Comparison of ENCODE assay signal across 9 mouse cellular contexts in genomic region chr6:89631809-89632562, GRCm38 (mm10). TPM values are rescaled to one million over a fixed set of nuclear protein-coding genes. Genes with fewer than 3 reads are reported as not detected.
DNase-seq lines count a peak whose midpoint lies in the region; ATAC-seq and TF ChIP-seq lines count a peak whose summit lies in the region.
"Had no signal": no experiment of that assay in that cellular context is flagged by ENCODE, and none has a peak within 500 bp of the region (broad histone marks: within the 10 kb centered on the region; RNA-seq: fewer than 3 reads in every experiment).

No protein-coding gene starts in this region.

- TF ChIP-seq EP300 in CH12.LX (IDR thresholded peaks at IDR 0.05; ENCODE audit: low read length) = no peak
- no peak for TF ChIP-seq EP300 in heart, postnatal 0 days (IDR thresholded peaks at IDR 0.05; ENCODE audit: low read depth)

- dilution Hi-C loops in CH12.LX (cut with MboI; ENCODE audit: extremely low pct_ligation_motif_present, extremely low pct_unique_long_range_greater_than_20kb, low sequenced_read_pairs) = no loop called here

- peak; percentile 60 to 85 for TF ChIP-seq CTCF in CH12.LX (conservative IDR thresholded peaks at IDR 0.05 in 1 of 2, IDR thresholded peaks at IDR 0.05 in 1 of 2; ENCODE audit: low read depth in 2 of 2, low read length in 2 of 2)
- peak; percentile 89 for TF ChIP-seq CTCF in heart, postnatal 0 days (IDR thresholded peaks at IDR 0.05; ENCODE audit: low read depth)

- H3K79me2 ChIP-seq in CH12.LX (replicated peaks; ENCODE audit: control insufficient read depth, extremely low read depth, insufficient read depth, poor library complexity, severe bottlenecking) = no peaks in the 10 kb centered on the region

- TF ChIP-seq POLR2A in CH12.LX (IDR thresholded peaks at IDR 0.05; ENCODE audit: low read depth, low read length) = no peak

- peak; percentile 47; the same call in 1 of the 2 replicates for ATAC-seq in heart, postnatal 0 days (ENCODE audit: insufficient read depth, low read depth)
- peak; percentile 49; the same call in 1 of the 2 replicates for ATAC-seq in lung, embryonic 15.5 days (ENCODE audit: borderline replicate concordance, extremely low read depth, low FRiP score, low TSS enrichment)

- no peak overlapping the region for H3K9ac ChIP-seq in CH12.LX (ENCODE audit: insufficient read depth, low read depth)
- no peak overlapping the region for H3K9ac ChIP-seq in heart, postnatal 0 days (replicated peaks; ENCODE audit: low read depth, low read length)
- no peak overlapping the region for H3K9ac ChIP-seq in lung, embryonic 15.5 days

- H3K4me1 ChIP-seq in CH12.LX (ENCODE audit: control insufficient read depth in 1 of 2, insufficient read depth in 2 of 2) = peaks cover 5 to 23% of the 10 kb centered on the region in 2 experiments; a peak in 2 of 4 replicates
- peaks cover 10% of the 10 kb centered on the region for H3K4me1 ChIP-seq in forebrain, embryonic 10.5 days
- H3K4me1 ChIP-seq in heart, postnatal 0 days (ENCODE audit: control insufficient read depth, insufficient read depth) = peaks cover 9% of the 10 kb centered on the region
- H3K4me1 ChIP-seq in lung, embryonic 15.5 days = peaks cover 6% of the 10 kb centered on the region; the same call in 1 of the 2 replicates

- in situ Hi-C loops in CH12.LX (cut with MboI; ENCODE audit: low pct_ligation_motif_present, low pct_unique_long_range_greater_than_20kb, low sequenced_read_pairs) = loop anchor here (10.0 kb wide), 1 partner anchor 697 kb away; no protein-coding TSS in a partner anchor

- DNase-seq in CH12.LX (ENCODE audit: extremely low read depth) = peak; percentile 90
- DNase-seq in brain, embryonic 18.5 days (ENCODE audit: low read depth, low spot score) = peak; percentile 74
- peak; percentile 65 for DNase-seq in forebrain, embryonic 10.5 days (ENCODE audit: extremely low spot score, low spot score)
- DNase-seq in heart, postnatal 0 days (ENCODE audit: low spot score) = peak; percentile 88
- peak; percentile 79 to 86 for DNase-seq in kidney, postnatal 4 days
- DNase-seq in ovary, postnatal 10 days (ENCODE audit: low spot score) = peak; percentile 32
- DNase-seq in thymus, postnatal 0 days (ENCODE audit: low spot score) = peak; percentile 79

- H3K4me3 ChIP-seq in CH12.LX (replicated peaks in 1 of 3; ENCODE audit: low read depth in 2 of 3, low read length in 2 of 3, poor library complexity in 1 of 3) = no peak overlapping the region
- no peak overlapping the region for H3K4me3 ChIP-seq in forebrain, embryonic 10.5 days
- no peak overlapping the region for H3K4me3 ChIP-seq in heart, postnatal 0 days (ENCODE audit: low read depth, low read length)
- no peak overlapping the region for H3K4me3 ChIP-seq in lung, embryonic 15.5 days

- H3K4me2 ChIP-seq in CH12.LX (ENCODE audit: insufficient read depth, low read depth, poor library complexity, severe bottlenecking) = peak overlapping the region; percentile 46; the same call in 1 of the 2 replicates
- H3K4me2 ChIP-seq in heart, postnatal 0 days (ENCODE audit: low read depth, low read length) = peak overlapping the region; percentile 19; the same call in 1 of the 2 replicates
- H3K4me2 ChIP-seq in lung, embryonic 15.5 days = no peak overlapping the region

- TF ChIP-seq RAD21 in CH12.LX (IDR thresholded peaks at IDR 0.05; ENCODE audit: low read depth, low read length) = peak; percentile 83

- H3K27me3 ChIP-seq in CH12.LX (replicated peaks) = peaks cover 3% of the 10 kb centered on the region
- peaks cover 13% of the 10 kb centered on the region for H3K27me3 ChIP-seq in forebrain, embryonic 10.5 days (ENCODE audit: poor library complexity, severe bottlenecking)
- H3K27me3 ChIP-seq in heart, postnatal 0 days (ENCODE audit: control insufficient read depth, insufficient read depth, low read length) = no peaks in the 10 kb centered on the region
- no peaks in the 10 kb centered on the region for H3K27me3 ChIP-seq in lung, embryonic 15.5 days

- 11% methylated on average over 10 of the region's 10 CpGs for WGBS in forebrain, embryonic 10.5 days
- WGBS in heart, postnatal 0 days = 12% methylated on average over 10 of the region's 10 CpGs
- 7% methylated on average over 10 of the region's 10 CpGs for WGBS in lung, embryonic 15.5 days

- H3K9me3 ChIP-seq in CH12.LX (replicated peaks; ENCODE audit: low read length) = no peaks in the 10 kb centered on the region
- no peaks in the 10 kb centered on the region for H3K9me3 ChIP-seq in forebrain, embryonic 10.5 days
- H3K9me3 ChIP-seq in heart, postnatal 0 days (replicated peaks; ENCODE audit: control insufficient read depth, low read length) = no peaks in the 10 kb centered on the region
- no peaks in the 10 kb centered on the region for H3K9me3 ChIP-seq in lung, embryonic 15.5 days

- no peak overlapping the region for H3K27ac ChIP-seq in CH12.LX (ENCODE audit: insufficient read depth, low read depth)
- 0 out of 2 replicates have a peak overlapping the region, but pooled peaks have one; percentile 37 for H3K27ac ChIP-seq in forebrain, embryonic 10.5 days
- no peak overlapping the region for H3K27ac ChIP-seq in heart, postnatal 0 days (ENCODE audit: low read depth)
- H3K27ac ChIP-seq in lung, embryonic 15.5 days = no peak overlapping the region
- H3K27ac ChIP-seq: macrophage had no signal

- H3K36me3 ChIP-seq in CH12.LX (replicated peaks in 1 of 2; ENCODE audit: control insufficient read depth in 1 of 2, insufficient read depth in 1 of 2, low read length in 1 of 2) = no peaks in the 10 kb centered on the region
- H3K36me3 ChIP-seq in forebrain, embryonic 10.5 days (replicated peaks) = no peaks in the 10 kb centered on the region
- H3K36me3 ChIP-seq in heart, postnatal 0 days (replicated peaks; ENCODE audit: control insufficient read depth, insufficient read depth, low read length) = no peaks in the 10 kb centered on the region
- no peaks in the 10 kb centered on the region for H3K36me3 ChIP-seq in lung, embryonic 15.5 days

TF ChIP-seq in CH12.LX, 34 proteins besides CTCF, POLR2A, EP300 and RAD21:
- TF ChIP-seq JUN (IDR thresholded peaks at IDR 0.05; ENCODE audit: insufficient read depth, low read depth, low read length) (no peak), KAT2A (IDR thresholded peaks at IDR 0.05; ENCODE audit: insufficient replicate concordance, low read length) (no peak), RCOR1 (conservative IDR thresholded peaks at IDR 0.05; ENCODE audit: low read depth, low read length) (no peak), IRF4 (IDR thresholded peaks at IDR 0.05; ENCODE audit: low read depth, low read length) (no peak), MYC (IDR thresholded peaks at IDR 0.05; ENCODE audit: low read depth, low read length) (no peak), BHLHE40 (IDR thresholded peaks at IDR 0.05; ENCODE audit: low read depth, low read length) (peak; percentile 94), ELF1 (IDR thresholded peaks at IDR 0.05; ENCODE audit: low read depth, low read length) (peak; percentile 34; the same call in 1 of the 2 replicates), ZMIZ1 (IDR thresholded peaks at IDR 0.05; ENCODE audit: low read depth, low read length) (no peak), CHD1 (IDR thresholded peaks at IDR 0.05; ENCODE audit: low read depth, low read length) (no peak), ZC3H11A (IDR thresholded peaks at IDR 0.05; ENCODE audit: low read depth, low read length) (no peak), MAFK (IDR thresholded peaks at IDR 0.05; ENCODE audit: insufficient replicate concordance, low read length) (no peak), SMC3 (IDR thresholded peaks at IDR 0.05; ENCODE audit: low read depth, low read length) (peak; percentile 63), ZNF384 (IDR thresholded peaks at IDR 0.05; ENCODE audit: low read depth, low read length) (no peak), SIN3A (IDR thresholded peaks at IDR 0.05; ENCODE audit: low read length) (no peak), TCF12 (IDR thresholded peaks at IDR 0.05; ENCODE audit: low read depth, low read length) (0 out of 2 replicates have a peak, but pooled peaks have one; percentile 21), ETS1 (conservative IDR thresholded peaks at IDR 0.05; ENCODE audit: low read depth, low read length) (no peak), UBTF (IDR thresholded peaks at IDR 0.05; ENCODE audit: low read depth, low read length) (no peak), MAZ (IDR thresholded peaks at IDR 0.05; ENCODE audit: low read depth, low read length) (no peak), NELFE (IDR thresholded peaks at IDR 0.05; ENCODE audit: low read depth, low read length) (no peak), POLR2AphosphoS2 (IDR thresholded peaks at IDR 0.05; ENCODE audit: low read depth, low read length) (no peak), JUND (conservative IDR thresholded peaks at IDR 0.05; ENCODE audit: low read depth, low read length) (no peak), NRF1 (IDR thresholded peaks at IDR 0.05; ENCODE audit: low read depth, low read length) (no peak), HCFC1 (IDR thresholded peaks at IDR 0.05; ENCODE audit: low read depth, low read length) (no peak)

RNA-seq across cellular contexts. Expression of gene Txnrd3, which starts 11.8 kb away (rescaled TPM):
- total RNA-seq in CH12.LX (2012; rRNA removed) = 6.1 and 6.7 TPM in 2 replicates
- 7.9 and 8.6 TPM in 2 replicates for total RNA-seq in CH12.LX (2014; rRNA removed)
- polyA plus RNA-seq in CH12.LX (2012; ENCODE audit: insufficient read length, low read depth) = 8.0 TPM in 2 replicates
- polyA plus RNA-seq in forebrain, embryonic 10.5 days (2016; fragmentation: Nextera tagmentation; extraction: Ambion mirVana) = 8.1 and 8.9 TPM in 2 replicates
- 16.8 and 20.1 TPM in 2 replicates for total RNA-seq in heart, postnatal 0 days (2014; rRNA removed; ENCODE audit: low replicate concordance)
- 23.3 and 28.2 TPM in 2 replicates for polyA plus RNA-seq in heart, postnatal 0 days (2015; fragmentation: Nextera tagmentation; extraction: Ambion mirVana)
- polyA plus RNA-seq in lung, embryonic 15.5 days (2015; fragmentation: Nextera tagmentation; extraction: Ambion mirVana) = 11.2 and 11.6 TPM in 2 replicates
- polyA plus RNA-seq in thymus, postnatal 0 days (2015; fragmentation: Nextera tagmentation; extraction: Ambion mirVana) = 21.1 and 23.5 TPM in 2 replicates

RNA-seq across cellular contexts. Expression of gene Chchd6, which starts 36.5 kb away (rescaled TPM):
- total RNA-seq in CH12.LX (2012; rRNA removed) = 32.0 and 41.5 TPM in 2 replicates
- total RNA-seq in CH12.LX (2014; rRNA removed) = 32.4 and 33.3 TPM in 2 replicates
- 41.3 and 41.7 TPM in 2 replicates for polyA plus RNA-seq in CH12.LX (2012; ENCODE audit: insufficient read length, low read depth)
- polyA plus RNA-seq in forebrain, embryonic 10.5 days (2016; fragmentation: Nextera tagmentation; extraction: Ambion mirVana) = 89.8 and 91.3 TPM in 2 replicates
- 19.9 and 21.8 TPM in 2 replicates for total RNA-seq in heart, postnatal 0 days (2014; rRNA removed; ENCODE audit: low replicate concordance)
- 37.5 and 37.8 TPM in 2 replicates for polyA plus RNA-seq in heart, postnatal 0 days (2015; fragmentation: Nextera tagmentation; extraction: Ambion mirVana)
- polyA plus RNA-seq in lung, embryonic 15.5 days (2015; fragmentation: Nextera tagmentation; extraction: Ambion mirVana) = 60.8 and 62.1 TPM in 2 replicates
- 55.8 and 56.6 TPM in 2 replicates for polyA plus RNA-seq in thymus, postnatal 0 days (2015; fragmentation: Nextera tagmentation; extraction: Ambion mirVana)

Comparison
In these comparisons a context has a peak if more than half of its experiments do, and no peak if none do; other contexts are left out.
1. DNase-seq: peak in every context shown above with its lines; median percentile 90 in CH12.LX; 88 in heart, postnatal 0 days; 82 in kidney, postnatal 4 days; 79 in thymus, postnatal 0 days; 74 in brain, embryonic 18.5 days; 65 in forebrain, embryonic 10.5 days; 32 in ovary, postnatal 10 days.